Mouse (Mus musculus): Measurements from ENCODE around the gene Mfsd8. TPM values are rescaled to one million over a fixed set of nuclear protein-coding genes. Genes with fewer than 3 reads are reported as not detected.
"Not testable (repeated sequence)": the region's sequence is repeated elsewhere in the genome, so short reads cannot be mapped to it uniquely, and the experiment has no call there.

Mfsd8 gene
- total RNA-seq (2021) (10 to 100 TPM; 16.1 to 18.9 TPM), polyA plus RNA-seq (2012; rRNA removed) (4.9 and 12.6 TPM in 2 replicates)
- long read RNA-seq, transcript Mfsd8-201 (12 exons, 3,151 nt): major isoform, 19 of 26 reads
- long read RNA-seq, partial matches to known transcripts: 0 of 26 reads
- long read RNA-seq, other reads (novel, unspliced or antisense): 7 of 26 reads

- intact Hi-C loops (cut with DNase I): loop anchor here (2.0 to 5.0 kb wide), 2 partner anchors 46 to 102 kb away; partner anchors contain the start of gene Larp1b
Observed at GRCm38 (mm10) chr3:40846473-40846956, at the start of gene Mfsd8. Gene Mfsd8, minus strand, starts transcription at chr3:40846886.

DNA sequence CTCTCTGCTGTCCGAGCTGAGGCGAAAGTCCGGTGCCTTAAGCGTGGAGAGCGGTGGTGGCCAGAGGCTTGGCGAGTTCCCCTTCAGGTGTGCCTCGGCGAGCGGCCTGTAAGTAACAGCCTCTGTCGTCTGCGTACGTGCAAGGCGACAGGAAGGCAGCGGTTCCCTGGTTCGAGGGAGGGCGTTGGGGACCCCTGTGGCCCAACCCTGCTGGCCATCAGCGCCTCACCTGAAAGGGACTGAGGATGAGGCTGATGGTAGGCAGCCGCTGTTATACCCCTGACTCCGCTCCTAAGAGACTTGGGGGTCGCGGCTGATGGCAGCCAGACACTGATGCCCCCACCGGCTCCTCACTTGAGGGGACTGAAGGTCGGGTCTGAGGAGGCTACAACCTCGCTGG lies 47.6 kb upstream of the Mfsd8 start:
- H3K79me2 ChIP-seq (replicated peaks; ENCODE audit: control insufficient read depth, insufficient read depth, low read length): not testable (repeated sequence)
- peak overlapping the region; percentile 65 for H3K4me3 ChIP-seq
- 4% methylated on average over 21 of the region's 24 CpGs for WGBS

More at GRCm38 (mm10) chr3:40846473-40846956, at the start of gene Mfsd8:
- peak; percentile 71 for TF ChIP-seq POLR2A (IDR thresholded peaks at IDR 0.05; ENCODE audit: insufficient read depth, low read depth, low read length)
- peak; percentile 64 for TF ChIP-seq CTCF (IDR thresholded peaks at IDR 0.05)
- H3K27me3 ChIP-seq (ENCODE audit: control insufficient read depth, insufficient read depth, low read length); H3K4me1 ChIP-seq (ENCODE audit: control insufficient read depth, insufficient read depth, low read length); H3K36me3 ChIP-seq (ENCODE audit: control insufficient read depth, insufficient read depth, low read length); H3K79me2 ChIP-seq (replicated peaks; ENCODE audit: control insufficient read depth, insufficient read depth, low read length): not testable (repeated sequence)
- peak within 1 kb of the TSS; percentile 56 for H3K4me3 ChIP-seq
- H3K27ac ChIP-seq: peak within 1 kb of the TSS; percentile 82
- under 1% methylated on average over 34 of the region's 39 CpGs for WGBS
- peak within 1 kb of the TSS; percentile 83 for H3K9ac ChIP-seq (ENCODE audit: low read depth, low read length)
- DNase-seq: peak; percentile 93 to 98

DNA sequence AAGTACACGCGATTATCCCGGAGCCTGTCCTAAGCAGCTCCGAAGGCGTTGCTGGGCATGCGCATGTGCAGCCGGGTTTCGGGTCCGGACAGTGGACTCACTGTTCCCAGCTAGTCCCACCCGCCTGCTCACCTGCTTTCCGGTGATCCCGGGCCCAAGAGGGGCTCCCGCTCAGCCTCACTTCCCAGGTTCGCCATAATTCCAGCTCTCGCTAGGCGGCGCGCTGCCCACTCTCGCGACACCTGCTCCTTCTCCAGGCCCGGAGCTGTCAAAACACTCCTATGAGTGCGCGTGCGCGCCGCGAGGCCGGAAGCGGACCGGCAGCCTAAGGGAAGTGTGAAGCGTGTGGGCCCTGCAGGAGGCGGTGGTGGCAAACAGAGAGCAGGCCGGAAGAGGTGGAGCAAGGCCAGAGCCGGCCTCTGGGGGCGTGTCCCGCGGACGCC lies 47.2 kb upstream of the Mfsd8 start:
- H3K27ac ChIP-seq: peak overlapping the region; percentile 67
- peak overlapping the region; percentile 81 for H3K9ac ChIP-seq (ENCODE audit: low read depth, low read length)
- under 1% methylated on average over 37 of the region's 38 CpGs for WGBS
- H3K36me3 ChIP-seq (ENCODE audit: control insufficient read depth, insufficient read depth, low read length); H3K27me3 ChIP-seq (ENCODE audit: control insufficient read depth, insufficient read depth, low read length); H3K79me2 ChIP-seq (replicated peaks; ENCODE audit: control insufficient read depth, insufficient read depth, low read length); H3K4me1 ChIP-seq (ENCODE audit: control insufficient read depth, insufficient read depth, low read length): not testable (repeated sequence)
- intact Hi-C loops (cut with DNase I): loop anchor here (1.0 to 5.0 kb wide), 2 partner anchors 47 to 55 kb away; partner anchors contain the start of genes Abhd18, Larp1b and Mfsd8
- peak overlapping the region; percentile 56 for H3K4me3 ChIP-seq
- 0 out of 2 replicates have a peak, but pooled peaks have one; percentile 33 for TF ChIP-seq EP300 (IDR thresholded peaks at IDR 0.05; ENCODE audit: insufficient read depth, low read depth, low read length)
- peak; percentile 66 for TF ChIP-seq CTCF (IDR thresholded peaks at IDR 0.05)
- peak; percentile 46 for TF ChIP-seq POLR2A (IDR thresholded peaks at IDR 0.05; ENCODE audit: insufficient read depth, low read depth, low read length)
- DNase-seq: peak; percentile 96 to 99

More for the DNA sequence above, 47.6 kb upstream of the Mfsd8 start:
- intact Hi-C loops (cut with DNase I): loop anchor here (1.0 to 5.0 kb wide), 2 partner anchors 47 to 55 kb away; partner anchors contain the start of genes Abhd18, Larp1b and Mfsd8
- H3K27ac ChIP-seq: peak overlapping the region; percentile 87
- peak overlapping the region; percentile 89 for H3K9ac ChIP-seq (ENCODE audit: low read depth, low read length)
- H3K36me3 ChIP-seq (ENCODE audit: control insufficient read depth, insufficient read depth, low read length); H3K27me3 ChIP-seq (ENCODE audit: control insufficient read depth, insufficient read depth, low read length); H3K4me1 ChIP-seq (ENCODE audit: control insufficient read depth, insufficient read depth, low read length): not testable (repeated sequence)
- DNase-seq: peak in 1 of 2 experiments; percentile 42

DNA sequence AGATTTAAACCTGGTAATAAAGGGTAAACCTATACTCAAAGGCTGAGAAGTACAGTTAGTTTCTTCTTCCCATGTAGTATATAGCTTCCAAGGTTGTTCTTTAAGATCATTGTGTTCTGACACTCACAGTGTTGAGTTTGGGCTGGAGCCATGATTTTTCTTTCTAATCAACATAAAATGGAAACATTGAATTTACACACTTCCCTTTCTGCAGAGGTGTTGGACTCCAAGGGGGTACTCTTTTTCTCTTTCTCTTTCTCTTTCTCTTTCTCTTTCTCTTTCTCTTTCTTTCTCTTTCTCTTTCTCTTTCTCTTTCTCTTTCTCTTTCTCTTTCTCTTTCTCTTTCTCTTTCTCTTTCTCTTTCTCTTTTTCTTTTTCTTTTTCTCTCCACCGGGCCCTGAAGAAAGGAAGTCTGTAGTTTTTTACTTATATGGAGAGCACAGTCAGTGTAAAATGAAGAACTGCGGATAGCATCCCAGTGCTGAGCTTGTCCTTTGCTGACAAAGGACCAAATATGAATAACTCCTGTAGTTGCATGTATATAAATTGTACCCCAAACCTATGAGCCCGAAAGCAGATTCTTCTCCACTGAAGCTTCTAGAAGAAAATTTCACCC lies 6.5 kb upstream of the Mfsd8 start:
- H3K9ac ChIP-seq (ENCODE audit: low read depth, low read length); H3K79me2 ChIP-seq (replicated peaks; ENCODE audit: control insufficient read depth, insufficient read depth, low read length); H3K4me1 ChIP-seq (ENCODE audit: control insufficient read depth, insufficient read depth, low read length); DNase-seq; intact Hi-C loops (cut with DNase I); H3K27ac ChIP-seq; H3K4me3 ChIP-seq; H3K27me3 ChIP-seq (ENCODE audit: control insufficient read depth, insufficient read depth, low read length); H3K36me3 ChIP-seq (ENCODE audit: control insufficient read depth, insufficient read depth, low read length): not testable (repeated sequence)
- WGBS: 82% methylated on average over 3 of the region's 3 CpGs

DNA sequence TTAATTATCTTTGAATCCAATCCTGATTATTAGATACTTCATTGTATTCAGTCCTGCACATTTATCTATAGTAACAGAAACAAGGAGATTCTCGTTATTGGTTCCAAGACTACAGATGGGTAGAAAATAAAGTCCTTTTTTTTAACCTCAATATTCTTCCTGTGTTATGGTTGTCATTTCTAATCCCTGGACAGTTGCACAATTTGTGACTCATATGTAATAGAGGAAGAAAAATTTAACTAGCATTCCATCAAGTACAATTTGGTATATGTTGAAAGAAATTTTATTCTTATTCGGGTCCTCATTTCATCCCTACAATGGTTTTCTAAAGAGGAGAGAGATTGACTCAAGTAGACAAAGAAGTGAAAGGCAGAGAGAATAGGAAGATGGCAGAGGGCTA lies 1.2 kb upstream of the Mfsd8 start:
- not testable (repeated sequence) for H3K79me2 ChIP-seq (replicated peaks; ENCODE audit: control insufficient read depth, insufficient read depth, low read length); H3K9ac ChIP-seq (ENCODE audit: low read depth, low read length); DNase-seq; H3K36me3 ChIP-seq (ENCODE audit: control insufficient read depth, insufficient read depth, low read length); H3K4me1 ChIP-seq (ENCODE audit: control insufficient read depth, insufficient read depth, low read length); H3K27ac ChIP-seq; H3K27me3 ChIP-seq (ENCODE audit: control insufficient read depth, insufficient read depth, low read length); H3K4me3 ChIP-seq
- intact Hi-C loops (cut with DNase I): loop anchor here (2.0 to 5.0 kb wide), 2 partner anchors 44 to 101 kb away; partner anchors contain the start of gene Larp1b
- WGBS: 88% methylated on average over 2 of the region's 2 CpGs

DNA sequence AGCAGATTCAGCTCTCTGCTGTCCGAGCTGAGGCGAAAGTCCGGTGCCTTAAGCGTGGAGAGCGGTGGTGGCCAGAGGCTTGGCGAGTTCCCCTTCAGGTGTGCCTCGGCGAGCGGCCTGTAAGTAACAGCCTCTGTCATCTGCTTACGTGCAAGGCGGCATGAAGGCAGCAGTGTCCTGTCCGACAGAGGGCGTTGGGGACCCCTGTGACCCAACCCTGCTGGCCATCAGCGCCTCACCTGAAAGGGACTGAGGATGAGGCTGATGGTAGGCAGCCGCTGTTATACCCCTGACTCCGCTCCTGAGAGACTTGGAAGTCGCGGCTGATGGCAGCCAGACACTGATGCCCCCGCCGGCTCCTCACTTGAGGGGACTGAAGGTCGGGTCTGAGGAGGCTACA lies 332 bp upstream of the Mfsd8 start:
- H3K4me1 ChIP-seq (ENCODE audit: control insufficient read depth, insufficient read depth, low read length); H3K36me3 ChIP-seq (ENCODE audit: control insufficient read depth, insufficient read depth, low read length); H3K27me3 ChIP-seq (ENCODE audit: control insufficient read depth, insufficient read depth, low read length); H3K79me2 ChIP-seq (replicated peaks; ENCODE audit: control insufficient read depth, insufficient read depth, low read length): not testable (repeated sequence)
- Histone ChIP-seq H3K9ac (ENCODE audit: low read depth, low read length) (peak overlapping the region; percentile 74), H3K27ac (peak overlapping the region; percentile 82), H3K4me3 (peak overlapping the region; percentile 55)
- intact Hi-C loops (cut with DNase I): loop anchor here (2.0 to 5.0 kb wide), 2 partner anchors 45 to 102 kb away; partner anchors contain the start of gene Larp1b
- peak; percentile 31 for TF ChIP-seq CTCF (IDR thresholded peaks at IDR 0.05)
- peak; percentile 65 to 67 for DNase-seq
- under 1% methylated on average over 18 of the region's 21 CpGs for WGBS

DNA sequence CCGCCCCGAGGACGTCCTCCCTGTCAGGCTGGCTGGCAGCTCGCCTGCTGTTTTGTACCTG lies 101 bp upstream of the Mfsd8 start, which contains the start of gene Abhd18:
Gene Abhd18, plus strand, starts transcription at position 14 of the 61 bp plus-strand sequence.
- not testable (repeated sequence) for H3K36me3 ChIP-seq (ENCODE audit: control insufficient read depth, insufficient read depth, low read length); H3K79me2 ChIP-seq (replicated peaks; ENCODE audit: control insufficient read depth, insufficient read depth, low read length); H3K27me3 ChIP-seq (ENCODE audit: control insufficient read depth, insufficient read depth, low read length); H3K4me1 ChIP-seq (ENCODE audit: control insufficient read depth, insufficient read depth, low read length); DNase-seq
- H3K4me3 ChIP-seq: peak within 1 kb of the TSS; percentile 56
- WGBS: no CpG with 5 or more reads among the region's 4 CpGs
- peak within 1 kb of the TSS; percentile 82 for H3K27ac ChIP-seq
- intact Hi-C loops (cut with DNase I): loop anchor here (2.0 to 5.0 kb wide), 2 partner anchors 46 to 102 kb away; partner anchors contain the start of gene Larp1b
- peak within 1 kb of the TSS; percentile 83 for H3K9ac ChIP-seq (ENCODE audit: low read depth, low read length)

- peak overlapping the region; percentile 56 for H3K4me3 ChIP-seq
- H3K36me3 ChIP-seq (ENCODE audit: control insufficient read depth, insufficient read depth, low read length); H3K9ac ChIP-seq (ENCODE audit: low read depth, low read length); H3K79me2 ChIP-seq (replicated peaks; ENCODE audit: control insufficient read depth, insufficient read depth, low read length); H3K27me3 ChIP-seq (ENCODE audit: control insufficient read depth, insufficient read depth, low read length); H3K4me1 ChIP-seq (ENCODE audit: control insufficient read depth, insufficient read depth, low read length): not testable (repeated sequence)
- DNase-seq: peak in 1 of 2 experiments; percentile 13
- H3K27ac ChIP-seq: peak overlapping the region; percentile 76
- WGBS: 77% methylated on average over 6 of the region's 6 CpGs
- intact Hi-C loops (cut with DNase I): loop anchor here (5.0 kb wide), 1 partner anchor 47 kb away; no protein-coding TSS in a partner anchor
Observed at GRCm38 (mm10) chr3:40845521-40845920, 1.2 kb downstream of the Mfsd8 start.

Data from heart, adult 2 months (tissue).